In the genomic region with DNA sequence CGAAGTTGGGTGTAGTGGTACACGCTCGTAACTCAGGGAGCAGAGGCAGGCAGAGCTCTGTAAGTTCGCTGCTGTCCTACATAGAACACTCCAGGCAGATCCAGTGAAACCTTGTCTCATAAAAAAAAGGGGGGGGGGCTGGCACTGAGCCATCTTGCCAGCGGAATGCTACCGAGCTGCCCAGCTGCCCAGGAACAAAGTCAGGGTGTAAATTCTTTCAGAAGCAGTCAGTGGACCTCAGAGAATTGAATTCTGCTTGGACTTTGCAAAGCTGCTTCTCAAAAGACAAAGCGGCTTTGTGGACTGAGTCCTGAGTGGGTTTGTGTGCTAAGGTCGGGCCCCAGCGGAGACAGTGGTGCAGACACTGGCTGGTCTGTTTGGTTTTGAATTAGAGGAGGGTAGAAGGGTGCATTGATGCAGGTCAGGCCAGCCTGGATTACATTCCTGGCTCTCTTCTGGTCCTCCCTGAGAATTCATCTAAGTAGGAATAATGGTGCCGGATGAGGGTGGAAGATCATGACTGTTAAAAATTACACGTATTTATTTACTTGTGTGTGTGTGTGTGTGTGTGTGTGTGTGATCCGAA, we compare ENCODE assay signal across 11 mouse cellular contexts. TPM values are rescaled to one million over a fixed set of nuclear protein-coding genes. Genes with fewer than 3 reads are reported as not detected.
A peak's percentile ranks its signal among the peaks of the same experiment; 100 is the strongest.
DNase-seq lines count a peak whose midpoint lies in the region; ATAC-seq and TF ChIP-seq lines count a peak whose summit lies in the region.
"Had no signal": no experiment of that assay in that cellular context is flagged by ENCODE, and none has a peak within 500 bp of the region (broad histone marks: within the 10 kb centered on the region; RNA-seq: fewer than 3 reads in every experiment).

No protein-coding gene starts in this region.

- no peak for TF ChIP-seq EP300 in lung, postnatal 0 days (IDR thresholded peaks at IDR 0.05)

- H3K27me3 ChIP-seq in lung, postnatal 0 days (replicated peaks; ENCODE audit: insufficient read depth, low read length) = no peaks in the 10 kb centered on the region
- H3K27me3 ChIP-seq in kidney, embryonic 15.5 days = no peaks in the 10 kb centered on the region
- no peaks in the 10 kb centered on the region; the same call in 1 of the 2 replicates for H3K27me3 ChIP-seq in neural tube, embryonic 13.5 days
- H3K27me3 ChIP-seq: hindbrain, embryonic 15.5 days had no signal

- 57% methylated on average over 12 of the region's 12 CpGs for WGBS in lung, postnatal 0 days
- 69% methylated on average over 12 of the region's 12 CpGs for WGBS in lung, adult 2 months
- WGBS in kidney, embryonic 15.5 days = 78% methylated on average over 12 of the region's 12 CpGs
- 53% methylated on average over 12 of the region's 12 CpGs for WGBS in neural tube, embryonic 13.5 days

- H3K36me3 ChIP-seq in lung, postnatal 0 days (ENCODE audit: insufficient read depth, low read length) = no peaks in the 10 kb centered on the region
- no peaks in the 10 kb centered on the region for H3K36me3 ChIP-seq in kidney, embryonic 15.5 days
- H3K36me3 ChIP-seq in neural tube, embryonic 13.5 days = no peaks in the 10 kb centered on the region
- H3K36me3 ChIP-seq: forebrain, embryonic 10.5 days; hindbrain, embryonic 15.5 days had no signal

- no peaks in the 10 kb centered on the region for H3K9me3 ChIP-seq in lung, postnatal 0 days (ENCODE audit: low read length)
- no peaks in the 10 kb centered on the region for H3K9me3 ChIP-seq in kidney, embryonic 15.5 days (replicated peaks)
- H3K9me3 ChIP-seq in neural tube, embryonic 13.5 days = no peaks in the 10 kb centered on the region
- H3K9me3 ChIP-seq: forebrain, embryonic 10.5 days; hindbrain, embryonic 15.5 days had no signal

- no peak for ATAC-seq in lung, postnatal 0 days
- no peak for ATAC-seq in kidney, embryonic 15.5 days (replicated peaks; ENCODE audit: low FRiP score)
- no peak for ATAC-seq in neural tube, embryonic 13.5 days (ENCODE audit: low read depth)

- no peak overlapping the region for H3K4me3 ChIP-seq in lung, postnatal 0 days (ENCODE audit: low read depth, low read length)
- no peak overlapping the region for H3K4me3 ChIP-seq in lung, adult 2 months (replicated peaks; ENCODE audit: extremely low read depth, low read depth, low read length)
- H3K4me3 ChIP-seq in bone marrow macrophage, adult 2 months (ENCODE audit: insufficient read depth, low read length) = no peak overlapping the region
- H3K4me3 ChIP-seq in kidney, embryonic 15.5 days (replicated peaks) = no peak overlapping the region
- H3K4me3 ChIP-seq in neural tube, embryonic 13.5 days = no peak overlapping the region
- H3K4me3 ChIP-seq: hindbrain, embryonic 15.5 days; left cerebral cortex, adult 2 months had no signal

- no peak for TF ChIP-seq POLR2A in lung, adult 2 months (IDR thresholded peaks at IDR 0.05; ENCODE audit: borderline replicate concordance, extremely low read depth, low read depth, low read length)
- TF ChIP-seq POLR2A in bone marrow macrophage, adult 2 months (IDR thresholded peaks at IDR 0.05; ENCODE audit: borderline replicate concordance, low read depth, low read length) = no peak

- H3K27ac ChIP-seq in lung, postnatal 0 days (ENCODE audit: low read length) = peak overlapping the region; percentile 92; the same call in 1 of the 2 replicates
- H3K27ac ChIP-seq in bone marrow macrophage, adult 2 months (ENCODE audit: insufficient read depth, low read depth, low read length) = peak overlapping the region; percentile 97; the same call in 1 of the 2 replicates
- H3K27ac ChIP-seq in kidney, embryonic 15.5 days = peak overlapping the region; percentile 77; the same call in 1 of the 2 replicates
- H3K27ac ChIP-seq in neural tube, embryonic 13.5 days (replicated peaks) = peak overlapping the region; percentile 69
- H3K27ac ChIP-seq: left cerebral cortex, adult 2 months had no signal

- no peak for DNase-seq in lung, postnatal 0 days (ENCODE audit: low spot score)
- DNase-seq in lung, adult 2 months = no peak
- DNase-seq in heart, adult 8-10 months (ENCODE audit: low spot score) = no peak
- no peak for DNase-seq in thymus, postnatal 25 days
- DNase-seq: cerebellum, postnatal 36 days had no signal

- H3K9ac ChIP-seq in lung, postnatal 0 days (replicated peaks; ENCODE audit: low read depth) = no peak overlapping the region
- H3K9ac ChIP-seq in kidney, embryonic 15.5 days = no peak overlapping the region
- no peak overlapping the region for H3K9ac ChIP-seq in neural tube, embryonic 13.5 days
- H3K9ac ChIP-seq: hindbrain, embryonic 15.5 days had no signal

- peaks cover under 1% of the 10 kb centered on the region; the same call in 1 of the 2 replicates for H3K4me1 ChIP-seq in lung, postnatal 0 days (ENCODE audit: insufficient read depth, low read depth, low read length)
- H3K4me1 ChIP-seq in lung, adult 2 months (ENCODE audit: control insufficient read depth, insufficient read depth, low read length) = peaks cover 5% of the 10 kb centered on the region; the same call in 1 of the 2 replicates
- H3K4me1 ChIP-seq in bone marrow macrophage, adult 2 months (ENCODE audit: control insufficient read depth, insufficient read depth, low read length) = peaks cover 34% of the 10 kb centered on the region
- peaks cover 20% of the 10 kb centered on the region for H3K4me1 ChIP-seq in kidney, embryonic 15.5 days
- H3K4me1 ChIP-seq in neural tube, embryonic 13.5 days (replicated peaks) = peaks cover 17% of the 10 kb centered on the region

- no peak for TF ChIP-seq CTCF in lung, postnatal 0 days (IDR thresholded peaks at IDR 0.05)
- no peak for TF ChIP-seq CTCF in lung, adult 2 months (IDR thresholded peaks at IDR 0.05; ENCODE audit: insufficient read depth, low read length)
- TF ChIP-seq CTCF in bone marrow macrophage, adult 2 months (IDR thresholded peaks at IDR 0.05; ENCODE audit: low read depth, low read length) = no peak

- H3K4me2 ChIP-seq in lung, postnatal 0 days (replicated peaks; ENCODE audit: low read depth, low read length) = no peak overlapping the region
- H3K4me2 ChIP-seq in kidney, embryonic 15.5 days = no peak overlapping the region
- H3K4me2 ChIP-seq in neural tube, embryonic 13.5 days = no peak overlapping the region

RNA-seq across cellular contexts. Expression of a gene that starts 0.8 kb away (rescaled TPM):
- polyA plus RNA-seq in lung, postnatal 0 days (2015; fragmentation: Nextera tagmentation; extraction: Ambion mirVana) = 136 and 148 TPM in 2 replicates
- 67.6 and 67.8 TPM in 2 replicates for polyA plus RNA-seq in lung, adult 2 months (2012; rRNA removed)
- polyA plus RNA-seq in bone marrow macrophage, adult 2 months (2012; ENCODE audit: insufficient read depth, insufficient read length, missing spikeins) = 788 and 835 TPM in 2 replicates
- 68.4 and 70.7 TPM in 2 replicates for polyA plus RNA-seq in kidney, embryonic 15.5 days (2015; fragmentation: Nextera tagmentation; extraction: Ambion mirVana)
- 11.9 and 12.9 TPM in 2 replicates for polyA plus RNA-seq in neural tube, embryonic 13.5 days (2015; fragmentation: Nextera tagmentation; extraction: Ambion mirVana)
- 10 to 100 TPM in 1 of 4 experiments, 1 to 10 TPM in 3; 7.5 to 11.8 (median 9.2) TPM for total RNA-seq in heart, adult 8-10 months (2022)

RNA-seq across cellular contexts. Expression of a gene that starts 21.9 kb away (rescaled TPM):
- polyA plus RNA-seq in lung, postnatal 0 days (2015; fragmentation: Nextera tagmentation; extraction: Ambion mirVana) = not detected in 2 replicates
- polyA plus RNA-seq in lung, adult 2 months (2012; rRNA removed) = 0.19 and 0.32 TPM in 2 replicates
- 1.3 TPM in 1 of 2 replicates, not detected in the other for polyA plus RNA-seq in bone marrow macrophage, adult 2 months (2012; ENCODE audit: insufficient read depth, insufficient read length, missing spikeins)
- polyA plus RNA-seq in kidney, embryonic 15.5 days (2015; fragmentation: Nextera tagmentation; extraction: Ambion mirVana) = 0.13 and 0.14 TPM in 2 replicates
- polyA plus RNA-seq in neural tube, embryonic 13.5 days (2015; fragmentation: Nextera tagmentation; extraction: Ambion mirVana) = 0.36 and 0.55 TPM in 2 replicates
- not detected for total RNA-seq in heart, adult 8-10 months (2022)

RNA-seq across cellular contexts. Expression of a gene that starts 54.9 kb away (rescaled TPM):
- polyA plus RNA-seq in lung, postnatal 0 days (2015; fragmentation: Nextera tagmentation; extraction: Ambion mirVana) = 15.9 and 19.7 TPM in 2 replicates
- polyA plus RNA-seq in lung, adult 2 months (2012; rRNA removed) = 17.6 and 24.2 TPM in 2 replicates
- 12.0 and 12.6 TPM in 2 replicates for polyA plus RNA-seq in bone marrow macrophage, adult 2 months (2012; ENCODE audit: insufficient read depth, insufficient read length, missing spikeins)
- 14.6 and 16.8 TPM in 2 replicates for polyA plus RNA-seq in kidney, embryonic 15.5 days (2015; fragmentation: Nextera tagmentation; extraction: Ambion mirVana)
- polyA plus RNA-seq in neural tube, embryonic 13.5 days (2015; fragmentation: Nextera tagmentation; extraction: Ambion mirVana) = 17.5 and 18.9 TPM in 2 replicates
- 10 to 100 TPM; 12.1 to 16.4 (median 14.5) TPM for total RNA-seq in heart, adult 8-10 months (2022)

RNA-seq across cellular contexts. Expression of a gene that starts 54.9 kb away (rescaled TPM):
- polyA plus RNA-seq in lung, postnatal 0 days (2015; fragmentation: Nextera tagmentation; extraction: Ambion mirVana) = 38.9 and 42.7 TPM in 2 replicates
- polyA plus RNA-seq in lung, adult 2 months (2012; rRNA removed) = 27.7 and 38.8 TPM in 2 replicates
- 15.7 and 21.3 TPM in 2 replicates for polyA plus RNA-seq in bone marrow macrophage, adult 2 months (2012; ENCODE audit: insufficient read depth, insufficient read length, missing spikeins)
- 22.1 and 24.6 TPM in 2 replicates for polyA plus RNA-seq in kidney, embryonic 15.5 days (2015; fragmentation: Nextera tagmentation; extraction: Ambion mirVana)
- 5.3 and 5.4 TPM in 2 replicates for polyA plus RNA-seq in neural tube, embryonic 13.5 days (2015; fragmentation: Nextera tagmentation; extraction: Ambion mirVana)
- total RNA-seq in heart, adult 8-10 months (2022) = 100 to 1,000 TPM; 170 to 247 (median 189) TPM
